ENCODE assay signal across 20 mouse cellular contexts in the genomic region with DNA sequence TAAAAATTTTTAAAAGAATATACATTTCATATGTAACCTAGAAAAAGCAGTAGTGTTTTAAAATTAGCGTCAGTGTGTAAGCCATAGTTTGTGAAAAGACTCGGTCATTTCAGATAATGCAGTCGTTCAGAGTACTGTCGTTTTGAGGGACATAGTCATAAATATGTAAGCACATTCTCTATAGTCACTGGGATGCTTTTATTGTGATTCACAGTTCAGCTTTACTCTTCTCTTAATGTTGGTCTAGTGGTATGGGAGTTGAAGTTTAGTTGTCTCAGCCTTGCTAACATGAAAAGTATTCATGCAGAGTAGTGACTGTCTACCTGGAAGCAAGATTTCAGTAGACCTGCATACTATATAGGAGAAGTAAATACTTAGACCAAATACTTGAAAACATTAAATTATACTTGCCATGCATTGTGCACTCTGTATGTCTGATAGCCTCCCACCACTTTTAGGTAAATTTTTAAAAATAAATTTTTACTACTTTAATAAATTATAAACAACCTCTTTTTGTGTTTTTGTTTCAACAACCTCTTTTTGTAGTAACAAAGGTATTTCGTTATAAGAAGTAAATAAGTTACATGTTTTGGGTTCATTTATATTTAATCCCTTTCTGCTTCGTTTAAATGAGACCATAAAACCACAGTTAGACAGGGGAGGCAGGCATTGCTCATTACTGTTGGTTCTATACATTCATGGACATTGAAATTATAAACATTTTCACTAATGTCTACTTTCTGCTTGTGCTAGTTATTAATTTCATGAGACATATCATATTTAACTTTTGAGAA.
A peak's percentile ranks its signal among the peaks of the same experiment; 100 is the strongest.
DNase-seq lines count a peak whose midpoint lies in the region; ATAC-seq lines count a peak whose summit lies in the region.
"Had no signal": no experiment of that assay in that cellular context is flagged by ENCODE, and none has a peak within 500 bp of the region (broad histone marks: within the 10 kb centered on the region; RNA-seq: fewer than 3 reads in every experiment).

No protein-coding gene starts in this region.

- no peaks in the 10 kb centered on the region for H3K4me1 ChIP-seq in forebrain, embryonic 15.5 days
- H3K4me1 ChIP-seq: heart, embryonic 10.5 days had no signal

- H3K4me2 ChIP-seq in forebrain, embryonic 15.5 days (replicated peaks): no peak overlapping the region
- H3K4me2 ChIP-seq: liver, embryonic 13.5 days had no signal

- DNase-seq in A20 (ENCODE audit: low read depth, low spot score): peak; percentile 51
- DNase-seq in Muller cell, postnatal 12 days (ENCODE audit: inconsistent ontology term): peak; percentile 14
- no peak for DNase-seq in kidney, adult 11 months
- no peak for DNase-seq in adrenal gland, postnatal 10 days
- no peak for DNase-seq in cerebellum, postnatal 4 days (ENCODE audit: low spot score in 2 of 2)
- DNase-seq: adrenal gland, postnatal 25 days; cerebellum, adult 2 months; gastrocnemius, postnatal 25 days; heart, postnatal 14 days; kidney, adult 9 months; left cerebral cortex, postnatal 4 days; liver, embryonic 13.5 days; spleen, adult 18-20 months had no signal

- ATAC-seq in hematopoietic stem cell, adult 5-6 weeks (replicated peaks in 1 of 2; ENCODE audit: insufficient read depth in 1 of 2, low FRiP score in 2 of 2, low TSS enrichment in 1 of 2, low read depth in 1 of 2, poor library complexity in 2 of 2, severe bottlenecking in 2 of 2): peak; percentile 21 to 24; a peak in 1 of 4 replicates
- peak; percentile 65 for ATAC-seq in megakaryocyte-erythroid progenitor cell, adult 5-6 weeks (replicated peaks; ENCODE audit: low FRiP score, low TSS enrichment, poor library complexity, severe bottlenecking)
- ATAC-seq in forebrain, embryonic 15.5 days (replicated peaks): no peak
- ATAC-seq: lung, postnatal 0 days had no signal

- no peak overlapping the region for H3K4me3 ChIP-seq in forebrain, embryonic 15.5 days
- H3K4me3 ChIP-seq: heart, embryonic 10.5 days; liver, embryonic 13.5 days; midbrain, embryonic 10.5 days had no signal

- 71% methylated on average over 6 of the region's 6 CpGs for WGBS in forebrain, embryonic 15.5 days

- no peak overlapping the region for H3K9ac ChIP-seq in forebrain, embryonic 15.5 days (replicated peaks)
- H3K9ac ChIP-seq: liver, embryonic 13.5 days had no signal

- H3K9me3 ChIP-seq in forebrain, embryonic 15.5 days: no peaks in the 10 kb centered on the region
- H3K9me3 ChIP-seq: G1E; heart, embryonic 10.5 days; liver, embryonic 13.5 days; midbrain, embryonic 10.5 days had no signal

- no peak overlapping the region for H3K27ac ChIP-seq in forebrain, embryonic 15.5 days (replicated peaks)
- H3K27ac ChIP-seq: heart, embryonic 10.5 days; liver, embryonic 13.5 days; midbrain, embryonic 10.5 days had no signal

- no peaks in the 10 kb centered on the region for H3K36me3 ChIP-seq in forebrain, embryonic 15.5 days
- H3K36me3 ChIP-seq: G1E; heart, embryonic 10.5 days; liver, embryonic 13.5 days; midbrain, embryonic 10.5 days had no signal

- H3K27me3 ChIP-seq in forebrain, embryonic 15.5 days: no peaks in the 10 kb centered on the region
- H3K27me3 ChIP-seq: liver, embryonic 13.5 days had no signal

Comparison
In these comparisons a context has a peak if more than half of its experiments do, and no peak if none do; other contexts are left out.
1. DNase-seq: peak in A20 (single experiment) and Muller cell, postnatal 12 days (single experiment); none in kidney, adult 11 months (single experiment), adrenal gland, postnatal 10 days (single experiment) and cerebellum, postnatal 4 days (0 of 2).